Mouse (Mus musculus) layer of hippocampus, postnatal 10 days (tissue): ENCODE results near the gene Wasl. TPM values are rescaled to one million over a fixed set of nuclear protein-coding genes. Genes with fewer than 3 reads are reported as not detected.

Experiments
- DNase-seq, 2 experiments: peaks; one replicate each; pipeline ENCODE4 v3.0.0; 2021; ENCODE audit warnings: low spot score in 2 of 2
- total RNA-seq, 2 experiments: library from RNA; stranded (reverse); gene quantifications; 2 replicates each; pipeline ENCODE4 v1.2.3; 2021

The Wasl gene
- total RNA-seq, 2 experiments from 2014 or later: 69.3 to 81.8 TPM

GRCm38 (mm10) chr6:24647103-24647691 lies 17.6 kb downstream of the Wasl start:
- DNase-seq: no peak

GRCm38 (mm10) chr6:24645346-24646053 lies 19.3 kb downstream of the Wasl start:
- no peak for DNase-seq

- DNase-seq: no peak
Measured at GRCm38 (mm10) chr6:24642960-24643359, 21.8 kb downstream of the Wasl start.

- DNase-seq: no peak
Measured at GRCm38 (mm10) chr6:24642161-24642560, 22.6 kb downstream of the Wasl start.

- no peak for DNase-seq
Measured at GRCm38 (mm10) chr6:24641286-24641685, 23.5 kb downstream of the Wasl start.

GRCm38 (mm10) chr6:24635814-24636213 lies 29.0 kb downstream of the Wasl start:
- peak in 1 of 2 experiments; percentile 27 for DNase-seq

GRCm38 (mm10) chr6:24634065-24634464 lies 30.7 kb downstream of the Wasl start:
- DNase-seq: no peak

GRCm38 (mm10) chr6:24632061-24632460 lies 32.7 kb downstream of the Wasl start:
- DNase-seq: no peak

GRCm38 (mm10) chr6:24628499-24628898 lies 36.3 kb downstream of the Wasl start:
- no peak for DNase-seq

GRCm38 (mm10) chr6:24627586-24628030 lies 37.2 kb downstream of the Wasl start:
- peak; percentile 51 to 63 for DNase-seq

GRCm38 (mm10) chr6:24622098-24622497 lies 42.7 kb downstream of the Wasl start:
- no peak for DNase-seq

- DNase-seq: no peak
Measured at GRCm38 (mm10) chr6:24620936-24621335, 43.9 kb downstream of the Wasl start.

- DNase-seq: no peak
Measured at GRCm38 (mm10) chr6:24619285-24620045, 45.3 kb downstream of the Wasl start.

GRCm38 (mm10) chr6:24616746-24617145 lies 48.1 kb downstream of the Wasl start:
- DNase-seq: no peak

GRCm38 (mm10) chr6:24613918-24614317 lies 50.9 kb downstream of the Wasl start:
- no peak for DNase-seq

GRCm38 (mm10) chr6:24613346-24613745 lies 51.5 kb downstream of the Wasl start:
- no peak for DNase-seq

- no peak for DNase-seq
Measured at GRCm38 (mm10) chr6:24612074-24612755, 52.6 kb downstream of the Wasl start.

- no peak for DNase-seq
Measured at GRCm38 (mm10) chr6:24610358-24610757, 54.5 kb downstream of the Wasl start.

- no peak for DNase-seq
Measured at GRCm38 (mm10) chr6:24609531-24609930, 55.3 kb downstream of the Wasl start.

- DNase-seq: no peak
Measured at GRCm38 (mm10) chr6:24608682-24609081, 56.1 kb downstream of the Wasl start.

- no peak for DNase-seq
Measured at GRCm38 (mm10) chr6:24608129-24608528, 56.7 kb downstream of the Wasl start.

GRCm38 (mm10) chr6:24607531-24607930 lies 57.3 kb downstream of the Wasl start:
- no peak for DNase-seq
